Mouse (Mus musculus) ES-Bruce4 (cell line): ENCODE results near the gene Olfm1. TPM values are rescaled to one million over a fixed set of nuclear protein-coding genes. Genes with fewer than 3 reads are reported as not detected.

Experiments used
- H3K27ac ChIP-seq: 2 replicates; pipeline ENCODE4 v1.5.1; 2012; ENCODE audit warnings: low read length, inconsistent platforms; ENCODE audit not compliant: insufficient read depth
- H3K27me3 ChIP-seq: 2 replicates; pipeline ENCODE4 v1.6.1; 2012; ENCODE audit warnings: mild to moderate bottlenecking, low read length, inconsistent platforms; ENCODE audit not compliant: control insufficient read depth, poor library complexity, insufficient read depth, severe bottlenecking
- H3K36me3 ChIP-seq: 2 replicates; pipeline ENCODE4 v1.6.1; 2012; ENCODE audit warnings: inconsistent platforms, mild to moderate bottlenecking, low read length, moderate library complexity; ENCODE audit not compliant: control insufficient read depth, poor library complexity, insufficient read depth, severe bottlenecking
- H3K4me1 ChIP-seq: one replicate; pipeline ENCODE4 v1.8.1; 2011; ENCODE audit warnings: low read length; ENCODE audit not compliant: control insufficient read depth, insufficient read depth
- H3K4me3 ChIP-seq: 2 replicates; pipeline ENCODE4 v1.5.1; 2011; ENCODE audit warnings: low read depth, mild to moderate bottlenecking, low read length
- H3K9ac ChIP-seq: 2 replicates; pipeline ENCODE4 v1.6.1; 2012; ENCODE audit warnings: low read depth, mild to moderate bottlenecking, inconsistent platforms; ENCODE audit not compliant: poor library complexity, severe bottlenecking
- H3K9me3 ChIP-seq: replicated peaks from 2 replicates; pipeline ENCODE4 v1.6.1; 2012; ENCODE audit warnings: mild to moderate bottlenecking, low read length, inconsistent platforms; ENCODE audit not compliant: control insufficient read depth, poor library complexity, insufficient read depth, severe bottlenecking
- CTCF ChIP-seq: IDR thresholded peaks from one replicate; pipeline ENCODE4 v1.8.1; 2011; ENCODE audit warnings: low read depth, low read length
- EP300 ChIP-seq: IDR thresholded peaks from 2 replicates; pipeline ENCODE4 v1.6.1; 2011; ENCODE audit warnings: low read depth, low read length; ENCODE audit not compliant: insufficient read depth
- POLR2A ChIP-seq: IDR thresholded peaks from one replicate; pipeline ENCODE4 v1.8.1; 2011; ENCODE audit warnings: low read length; ENCODE audit not compliant: insufficient read depth
- polyA plus RNA-seq: library from polyadenylated mRNA; stranded (reverse); fragments of >200 nt; gene quantifications from 2 replicates; pipeline ENCODE4 v1.2.4, GENCODE M21; 2011; ENCODE audit warnings: low read depth; ENCODE audit not compliant: missing spikeins, insufficient read depth, insufficient read length

The Olfm1 gene
- polyA plus RNA-seq, 1 experiment, result 8.9 TPM

DNA sequence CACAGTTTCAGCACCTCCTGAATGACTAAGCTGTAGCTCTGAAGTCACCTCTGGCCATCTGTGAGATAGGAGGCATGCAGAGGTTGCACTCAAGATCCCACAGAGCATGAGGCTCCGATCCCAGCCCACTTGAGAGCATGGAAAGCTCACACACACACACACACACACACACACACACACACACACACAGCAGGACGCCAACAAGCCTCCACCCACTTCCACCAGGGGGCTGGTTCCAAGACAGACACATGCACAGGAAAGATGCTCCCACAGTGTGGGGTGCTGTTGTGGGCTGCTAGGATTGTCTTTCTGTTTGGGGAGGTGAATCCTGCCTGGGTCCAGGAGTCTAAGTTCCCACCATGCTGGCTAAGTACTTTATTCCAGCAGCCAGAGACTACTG lies 29.0 kb downstream of the Olfm1 start:
- TF ChIP-seq POLR2A (no peak), CTCF (no peak), EP300 (no peak)
- H3K4me1 ChIP-seq, result no peaks in the 10 kb centered on the region
- no peaks in the 10 kb centered on the region for H3K9me3 ChIP-seq
- H3K9ac ChIP-seq, result no peak overlapping the region
- H3K27me3 ChIP-seq, result no peaks in the 10 kb centered on the region
- no peaks in the 10 kb centered on the region for H3K36me3 ChIP-seq
- no peak overlapping the region for H3K4me3 ChIP-seq
- H3K27ac ChIP-seq, result no peak overlapping the region

GRCm38 (mm10) chr2:28224819-28225218 lies 32.0 kb downstream of the Olfm1 start:
- TF ChIP-seq EP300 (no peak), CTCF (no peak), POLR2A (no peak)
- Histone ChIP-seq H3K9me3 (no peaks in the 10 kb centered on the region), H3K27ac (no peak overlapping the region), H3K4me1 (no peaks in the 10 kb centered on the region), H3K36me3 (no peaks in the 10 kb centered on the region), H3K27me3 (no peaks in the 10 kb centered on the region), H3K9ac (no peak overlapping the region), H3K4me3 (no peak overlapping the region)

DNA sequence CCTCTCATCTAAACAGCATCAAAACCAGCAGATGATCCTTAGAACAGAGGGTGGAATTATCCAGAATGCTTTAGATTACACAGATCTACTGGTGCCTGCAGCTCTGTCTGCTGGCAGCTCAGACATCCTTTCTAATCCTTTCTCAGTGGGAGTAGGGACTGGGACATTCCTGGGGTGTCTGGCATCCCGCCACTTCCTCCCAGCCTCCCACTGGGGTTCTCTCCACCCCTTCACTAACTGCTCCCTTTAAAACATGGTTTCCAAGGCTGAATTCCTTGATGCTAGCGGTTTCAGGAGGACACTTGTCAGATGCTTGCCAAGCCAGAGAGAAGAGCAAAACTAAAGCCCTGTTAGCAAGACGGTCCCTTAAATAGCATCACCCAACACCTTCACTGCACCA lies 33.1 kb downstream of the Olfm1 start:
- Histone ChIP-seq H3K9ac (no peak overlapping the region), H3K27ac (no peak overlapping the region), H3K36me3 (no peaks in the 10 kb centered on the region), H3K27me3 (no peaks in the 10 kb centered on the region), H3K9me3 (no peaks in the 10 kb centered on the region), H3K4me1 (no peaks in the 10 kb centered on the region), H3K4me3 (no peak overlapping the region)
- no peak for TF ChIP-seq POLR2A

GRCm38 (mm10) chr2:28226971-28227370 lies 34.2 kb downstream of the Olfm1 start:
- no peak for TF ChIP-seq CTCF
- no peak for TF ChIP-seq POLR2A
- no peak for TF ChIP-seq EP300
- Histone ChIP-seq H3K9ac (no peak overlapping the region), H3K36me3 (no peaks in the 10 kb centered on the region), H3K27me3 (no peaks in the 10 kb centered on the region), H3K4me3 (no peak overlapping the region), H3K4me1 (no peaks in the 10 kb centered on the region), H3K9me3 (no peaks in the 10 kb centered on the region), H3K27ac (no peak overlapping the region)

DNA sequence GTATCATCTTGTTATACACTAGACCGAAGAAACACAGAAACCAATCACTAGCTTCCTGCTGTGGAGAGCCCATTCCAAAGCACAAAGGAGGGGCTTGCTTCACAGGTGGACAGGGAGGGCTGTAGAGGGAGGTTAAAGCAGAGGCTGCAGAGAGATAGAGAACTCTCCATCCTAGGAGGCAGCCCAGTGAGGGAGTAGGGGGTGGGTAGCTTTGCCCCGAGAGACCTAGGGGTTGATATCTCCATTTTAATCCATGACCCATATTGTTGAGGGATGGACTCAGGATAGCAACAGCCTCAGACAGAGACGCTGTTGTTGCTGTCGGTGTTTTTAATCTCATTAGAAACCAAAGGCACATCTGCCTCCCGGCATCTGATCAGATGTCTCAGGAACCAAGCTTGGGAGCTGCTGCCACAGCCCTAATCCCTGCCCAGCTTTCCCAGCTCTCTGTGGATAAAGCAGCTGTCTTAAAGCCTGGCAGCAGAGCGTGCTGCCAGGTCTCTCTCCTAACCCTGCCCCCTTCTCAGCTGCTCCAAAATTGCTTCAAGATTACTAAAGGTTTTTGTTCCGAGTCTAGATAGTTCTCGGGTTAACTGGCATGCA lies 34.9 kb downstream of the Olfm1 start:
- Histone ChIP-seq H3K9me3 (no peaks in the 10 kb centered on the region), H3K27me3 (no peaks in the 10 kb centered on the region), H3K9ac (no peak overlapping the region), H3K27ac (no peak overlapping the region), H3K4me3 (no peak overlapping the region), H3K36me3 (no peaks in the 10 kb centered on the region), H3K4me1 (no peaks in the 10 kb centered on the region)
- no peak for TF ChIP-seq EP300
- no peak for TF ChIP-seq CTCF
- no peak for TF ChIP-seq POLR2A

DNA sequence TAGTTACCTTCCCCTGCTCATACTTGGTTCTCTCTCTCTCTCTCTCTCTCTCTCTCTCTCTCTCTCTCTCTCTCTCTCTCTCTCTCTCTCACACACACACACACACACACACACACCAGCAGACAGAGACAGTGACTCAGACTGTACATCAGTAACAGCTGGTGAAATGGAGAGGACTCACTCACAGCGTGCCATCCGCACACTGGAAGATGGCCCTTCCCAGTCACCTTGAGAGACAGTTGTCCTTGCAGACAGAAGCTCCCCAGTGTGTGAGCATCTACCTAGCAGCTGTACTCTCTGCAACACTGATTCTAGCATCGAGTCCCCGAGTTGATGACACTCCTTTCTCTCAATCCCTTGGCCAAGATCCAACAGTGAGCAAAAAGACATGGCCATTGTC lies 35.6 kb downstream of the Olfm1 start:
- TF ChIP-seq CTCF (no peak), POLR2A (no peak), EP300 (no peak)

More for the DNA sequence above, 35.6 kb downstream of the Olfm1 start:
- Histone ChIP-seq H3K9me3 (no peaks in the 10 kb centered on the region), H3K27me3 (no peaks in the 10 kb centered on the region), H3K27ac (no peak overlapping the region), H3K4me3 (no peak overlapping the region), H3K9ac (no peak overlapping the region), H3K36me3 (no peaks in the 10 kb centered on the region), H3K4me1 (no peaks in the 10 kb centered on the region)
